Mouse (Mus musculus): Measurements from ENCODE around the gene Ppard.

DNA sequence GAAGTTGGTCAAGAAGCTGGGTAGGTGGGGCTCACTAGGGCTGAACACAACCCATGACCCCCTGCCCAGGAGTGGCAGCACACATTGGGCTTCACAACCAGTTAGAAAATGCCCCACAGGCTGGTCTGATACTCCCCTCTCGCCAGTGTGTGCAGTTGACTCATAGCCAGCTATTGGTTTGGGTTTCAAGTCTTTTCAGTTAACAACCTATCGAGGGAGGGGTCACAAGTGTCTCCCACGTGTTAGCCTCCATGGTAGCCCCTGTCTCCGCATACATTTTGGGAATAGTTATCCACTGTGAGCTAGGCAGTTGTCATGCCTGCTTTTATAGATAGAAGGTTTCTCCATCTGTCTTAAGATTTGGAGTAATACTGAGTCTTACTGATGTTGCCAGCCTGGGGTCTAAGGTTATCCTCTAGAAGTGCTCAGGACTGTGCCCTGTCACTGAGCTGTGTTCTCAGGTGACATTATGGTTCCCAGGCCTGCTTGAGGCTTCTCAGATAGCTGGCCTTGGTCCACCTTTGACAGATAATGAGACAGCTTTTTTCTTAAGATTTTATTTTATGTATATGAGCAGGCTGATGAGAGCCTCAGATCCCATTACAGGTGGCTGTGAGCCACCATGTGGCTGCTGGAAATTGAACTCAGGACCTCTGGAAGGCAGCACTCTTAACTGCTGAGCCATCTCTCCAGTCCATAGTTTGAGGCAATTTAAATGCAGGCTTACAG lies 97.2 kb downstream of the Ppard start:
- TF ChIP-seq TAL1 (IDR thresholded peaks at IDR 0.05; ENCODE audit: low read length) (no peak), GATA1 (IDR thresholded peaks at IDR 0.05; ENCODE audit: low read length) (no peak)

Measured in erythroblast, embryonic 14.5 days (primary cell).